Mouse (Mus musculus) E14TG2a.4 (cell line): ENCODE data around the gene Olfr175-ps1.

ENCODE experiments used
- H3K27me3 ChIP-seq: 2 replicates; pipeline ENCODE4 v1.6.1; 2014; ENCODE audit warnings: low read length, control low read depth; ENCODE audit not compliant: insufficient read depth
- H3K36me3 ChIP-seq: 2 replicates; pipeline ENCODE4 v1.6.1; 2014; ENCODE audit warnings: low read length, control low read depth; ENCODE audit not compliant: insufficient read depth
- H3K4me1 ChIP-seq: replicated peaks from 2 replicates; pipeline ENCODE4 v1.6.1; 2014; ENCODE audit warnings: low read depth, low read length, control low read depth
- H3K4me3 ChIP-seq: replicated peaks from 2 replicates; pipeline ENCODE4 v1.5.1; 2014; ENCODE audit warnings: mild to moderate bottlenecking, low read length
- H3K9me3 ChIP-seq: 2 replicates; pipeline ENCODE4 v1.6.1; 2014; ENCODE audit warnings: low read length, control low read depth
- CTCF ChIP-seq: conservative IDR thresholded peaks from 2 replicates; pipeline ENCODE4 v1.5.1; 2014; ENCODE audit warnings: low read length
- NANOG ChIP-seq: IDR thresholded peaks from 2 replicates; pipeline ENCODE4 v1.6.1; 2014; ENCODE audit warnings: borderline replicate concordance, low read length, mixed read lengths
- POU5F1 ChIP-seq: IDR thresholded peaks from 2 replicates; pipeline ENCODE4 v1.6.1; 2014; ENCODE audit warnings: low read length, borderline replicate concordance

Gene Olfr175-ps1

DNA sequence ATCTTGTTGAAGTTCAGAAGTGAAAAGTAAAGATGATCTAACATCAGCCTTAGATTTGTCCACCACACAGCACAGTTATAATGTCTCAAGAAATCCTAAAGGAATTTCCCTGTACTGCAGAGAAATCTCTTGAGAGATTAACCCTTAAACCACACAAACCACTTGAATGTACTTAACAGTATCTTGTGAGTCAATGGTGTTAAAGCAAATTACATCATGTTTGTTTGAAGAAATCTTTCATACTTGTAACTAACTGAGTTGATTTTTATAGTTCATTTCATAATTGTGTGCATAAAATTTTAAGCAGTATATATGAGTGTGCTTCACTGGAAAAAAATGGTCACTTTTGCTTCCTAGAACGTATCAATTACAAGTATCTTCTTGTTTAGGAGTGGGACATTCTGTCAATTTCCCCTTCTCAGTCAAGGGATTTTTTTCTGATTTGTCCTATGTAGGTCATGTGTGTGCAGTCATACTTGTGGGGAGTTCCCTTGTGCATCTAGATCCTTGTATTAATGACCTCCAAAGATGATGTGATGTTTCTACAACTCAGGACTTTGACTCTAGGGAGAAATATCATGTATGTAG, at the start of gene Olfr175-ps1:
Gene Olfr175-ps1, minus strand, starts transcription at position 51 of the 588 bp plus-strand sequence.
- Histone ChIP-seq H3K9me3 (peaks cover 37% of the 10 kb centered on the region), H3K36me3 (no peaks in the 10 kb centered on the region), H3K27me3 (no peaks in the 10 kb centered on the region), H3K4me1 (no peaks in the 10 kb centered on the region), H3K4me3 (no peak within 1 kb of the TSS)
- no peak for TF ChIP-seq CTCF

DNA sequence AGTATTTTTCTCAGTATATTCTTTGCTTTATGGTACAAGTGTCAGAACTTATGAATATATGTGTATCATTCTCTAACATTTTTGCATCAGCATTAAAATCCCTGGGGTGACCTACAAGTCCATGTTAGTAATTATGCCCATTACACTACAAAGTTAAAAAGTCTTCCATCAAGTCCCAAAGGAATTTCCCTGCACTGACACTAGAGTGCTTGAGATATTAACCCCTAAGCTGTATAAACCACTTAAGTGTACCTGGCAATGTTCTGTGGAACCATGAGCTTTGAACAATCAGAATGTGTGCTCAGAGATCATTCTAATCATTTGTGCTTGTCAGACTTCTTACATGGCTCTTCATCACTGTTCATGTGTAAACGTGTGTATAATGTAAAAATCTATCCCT, 48.1 kb upstream of the Olfr175-ps1 start, which contains the start of gene Olfr177:
Gene Olfr177, minus strand, starts transcription at position 101 of the 400 bp plus-strand sequence.
- no peaks in the 10 kb centered on the region for H3K4me1 ChIP-seq
- H3K27me3 ChIP-seq = no peaks in the 10 kb centered on the region
- H3K4me3 ChIP-seq = no peak within 1 kb of the TSS
- TF ChIP-seq NANOG = no peak
- no peak for TF ChIP-seq POU5F1
- no peak for TF ChIP-seq CTCF
- no peaks in the 10 kb centered on the region for H3K36me3 ChIP-seq
- no peaks in the 10 kb centered on the region for H3K9me3 ChIP-seq

DNA sequence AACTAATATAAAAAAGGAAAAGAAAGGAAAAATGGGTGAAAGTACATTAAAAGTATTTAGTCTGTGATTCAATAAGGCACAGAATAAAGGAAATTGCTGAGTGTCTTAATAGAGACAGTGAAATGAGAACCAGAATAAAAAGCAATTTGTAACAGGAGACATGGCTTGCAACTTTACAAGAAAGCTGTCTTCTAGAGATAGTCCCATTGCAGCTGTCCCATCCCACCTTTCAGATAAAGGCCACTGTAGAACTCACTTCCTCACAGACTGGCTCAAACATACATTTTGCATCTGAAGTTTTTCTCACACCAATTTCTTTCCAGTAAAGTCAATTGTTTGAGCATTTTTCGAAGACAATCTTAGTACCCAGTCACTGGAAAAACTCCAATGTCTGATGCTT, 34.9 kb upstream of the Olfr175-ps1 start:
- Histone ChIP-seq H3K4me3 (no peak overlapping the region), H3K27me3 (no peaks in the 10 kb centered on the region), H3K4me1 (no peaks in the 10 kb centered on the region), H3K9me3 (peaks cover 5% of the 10 kb centered on the region), H3K36me3 (no peaks in the 10 kb centered on the region)
- TF ChIP-seq NANOG (no peak), CTCF (no peak), POU5F1 (no peak)

DNA sequence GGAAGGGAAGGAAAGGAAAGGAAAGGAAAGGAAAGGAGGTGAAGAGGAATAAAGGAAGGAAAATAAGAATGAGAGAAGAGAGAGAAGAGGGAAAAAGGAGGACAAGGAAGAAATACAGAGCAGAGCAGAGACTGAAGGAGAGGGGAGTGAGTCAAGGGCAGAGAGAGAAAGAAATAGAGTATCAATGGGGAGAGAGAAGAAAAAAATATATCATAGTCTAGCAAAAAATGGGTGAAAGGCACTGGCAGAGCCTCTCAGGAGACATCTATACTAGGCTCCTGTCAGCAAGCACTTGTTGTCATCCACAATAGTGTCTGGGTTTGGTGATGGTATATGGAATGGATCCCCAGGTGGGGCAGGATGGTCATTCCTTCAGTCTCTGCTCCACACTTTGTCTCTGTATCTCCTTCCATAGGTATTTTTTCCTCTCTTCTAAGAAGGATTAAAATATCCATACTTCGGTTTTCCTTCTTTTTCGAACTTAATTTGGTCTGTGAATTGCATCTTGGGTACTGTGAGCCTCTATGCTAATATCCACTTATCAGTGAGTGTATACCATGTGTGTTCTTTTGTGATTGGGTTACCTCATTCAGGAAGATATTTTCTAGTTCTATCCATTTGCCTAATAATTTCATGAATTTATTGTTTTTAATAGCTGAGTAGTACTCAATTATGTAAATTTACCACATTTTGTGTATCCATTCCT, 33.6 kb upstream of the Olfr175-ps1 start:
- Histone ChIP-seq H3K36me3 (no peaks in the 10 kb centered on the region), H3K9me3 (peaks cover 5% of the 10 kb centered on the region), H3K4me3 (no peak overlapping the region), H3K4me1 (no peaks in the 10 kb centered on the region), H3K27me3 (no peaks in the 10 kb centered on the region)
- TF ChIP-seq POU5F1 (no peak), NANOG (no peak), CTCF (no peak)

DNA sequence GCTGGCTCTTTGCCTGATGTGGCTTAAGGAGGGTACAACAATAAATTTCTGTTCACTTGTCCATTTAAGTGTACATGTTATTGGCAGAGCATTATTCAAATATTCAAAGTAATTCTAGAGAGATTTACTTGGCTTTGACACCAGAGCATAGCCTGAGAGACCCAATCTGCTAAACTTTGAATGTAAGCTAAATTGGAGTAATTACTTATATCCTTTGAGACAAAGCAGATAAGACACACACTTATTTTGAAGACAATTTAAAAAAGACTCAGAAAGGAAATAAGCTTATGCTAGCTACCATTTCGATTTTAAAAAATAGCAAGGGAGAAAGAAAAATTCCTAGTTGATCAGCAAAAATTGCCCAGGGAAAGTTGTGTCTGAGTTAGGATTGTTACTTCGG, 26.4 kb downstream of the Olfr175-ps1 start, which contains the start of gene Olfr173:
Gene Olfr173, minus strand, starts transcription at position 101 of the 400 bp plus-strand sequence.
- no peaks in the 10 kb centered on the region for H3K27me3 ChIP-seq
- H3K4me1 ChIP-seq = no peaks in the 10 kb centered on the region
- no peaks in the 10 kb centered on the region for H3K36me3 ChIP-seq
- no peak within 1 kb of the TSS for H3K4me3 ChIP-seq
- peaks cover 24% of the 10 kb centered on the region for H3K9me3 ChIP-seq
- no peak for TF ChIP-seq POU5F1
- no peak for TF ChIP-seq NANOG
- no peak for TF ChIP-seq CTCF
